Mouse (Mus musculus) heart, adult 2 months (tissue): ENCODE measurements around the gene Magi2. TPM values are rescaled to one million over a fixed set of nuclear protein-coding genes. Genes with fewer than 3 reads are reported as not detected.

Experiments
- DNase-seq, 2 experiments: peaks; one replicate each; pipeline ENCODE4 v3.0.0; 2021
- H3K27ac ChIP-seq: fragments of 200-600 bp; 2 replicates; pipeline ENCODE4 v1.8.1; 2022
- H3K27me3 ChIP-seq: fragments of 200-500 bp; 2 replicates; pipeline ENCODE4 v1.6.1; 2012; ENCODE audit warnings: mild to moderate bottlenecking, low read length, inconsistent platforms, mixed read lengths; ENCODE audit not compliant: control insufficient read depth, insufficient read depth
- H3K36me3 ChIP-seq: fragments of 200-500 bp; 2 replicates; pipeline ENCODE4 v1.6.1; 2012; ENCODE audit warnings: low read length, inconsistent platforms; ENCODE audit not compliant: control insufficient read depth, insufficient read depth
- H3K4me1 ChIP-seq: fragments of 200-500 bp; 2 replicates; pipeline ENCODE4 v1.6.1; 2011; ENCODE audit warnings: low read length; ENCODE audit not compliant: control insufficient read depth, insufficient read depth
- H3K4me3 ChIP-seq: fragments of 200-600 bp; 2 replicates; pipeline ENCODE4 v1.8.1; 2022
- H3K79me2 ChIP-seq: fragments of 200-500 bp; replicated peaks from 2 replicates; pipeline ENCODE4 v1.6.1; 2012; ENCODE audit warnings: mild to moderate bottlenecking, inconsistent platforms, low read length, moderate library complexity, mixed read lengths; ENCODE audit not compliant: control insufficient read depth, insufficient read depth
- H3K9ac ChIP-seq: fragments of 200-500 bp; 2 replicates; pipeline ENCODE4 v1.6.1; 2012; ENCODE audit warnings: low read depth, mild to moderate bottlenecking, control low read depth, inconsistent platforms, low read length, mixed read lengths
- CTCF ChIP-seq: fragments of 200-600 bp; IDR thresholded peaks from 2 replicates; pipeline ENCODE4 v1.8.1; 2022; ENCODE audit warnings: antibody characterized with exemption, mild to moderate bottlenecking, moderate library complexity
- EP300 ChIP-seq: fragments of 200-500 bp; IDR thresholded peaks from 2 replicates; pipeline ENCODE4 v1.6.1; 2011; ENCODE audit warnings: low read depth, low read length, control low read depth; ENCODE audit not compliant: insufficient read depth
- POLR2A ChIP-seq: fragments of 200-500 bp; IDR thresholded peaks from 2 replicates; pipeline ENCODE4 v1.6.1; 2011; ENCODE audit warnings: mild to moderate bottlenecking, low read depth, low read length, control low read depth; ENCODE audit not compliant: insufficient read depth
- WGBS: fragments of 180-500 bp; shearing (Covaris S2); methylation state at CpG from one replicate; pipeline ENCODE4 v1.1.7; 2018; 5-methylcytosine and 5-hydroxymethylcytosine counted together
- intact Hi-C: fragments of 180-260 bp; cut with DNase I; formaldehyde crosslinking; loops from one replicate; pipeline ENCODE4 v1.15.1; 2025
- polyA plus RNA-seq: library from polyadenylated mRNA; depleted of rRNA; stranded (reverse); fragments of >200 nt; gene quantifications from 2 replicates; pipeline ENCODE4 v1.2.3, GENCODE M21; 2012
- total RNA-seq, 2 experiments: library from RNA; stranded (reverse); gene quantifications; 2 replicates each; pipeline ENCODE4 v1.2.3; 2021

The Magi2 gene
- total and polyA plus RNA-seq, 3 experiments: 2.0 to 8.2 (median 7.0) TPM

DNA sequence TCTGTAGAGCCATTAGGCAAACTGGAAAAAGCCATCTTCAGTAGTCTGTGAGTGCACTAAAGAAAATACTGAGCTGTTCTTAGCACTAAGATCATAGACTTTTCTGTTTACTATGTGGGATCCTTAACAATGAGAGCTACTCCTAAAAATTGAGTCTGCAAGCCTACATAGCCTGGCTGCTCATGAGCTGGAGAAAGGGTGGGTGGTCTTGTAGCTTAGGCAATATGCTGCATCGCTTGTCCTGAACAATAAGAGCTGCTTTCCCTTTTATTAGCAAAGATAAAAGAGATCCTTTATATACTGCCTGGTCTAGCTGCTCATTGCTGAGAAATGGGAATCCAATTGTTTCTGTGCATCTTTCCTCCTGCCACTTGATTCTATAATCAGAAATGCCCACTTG lies 841.7 kb downstream of the Magi2 start:
- Histone ChIP-seq H3K4me3 (no peak overlapping the region), H3K36me3 (no peaks in the 10 kb centered on the region), H3K27ac (no peak overlapping the region), H3K27me3 (no peaks in the 10 kb centered on the region), H3K79me2 (no peaks in the 10 kb centered on the region), H3K9ac (no peak overlapping the region), H3K4me1 (no peaks in the 10 kb centered on the region)
- no peak for DNase-seq
- WGBS: 93% methylated on average over 1 of the region's 1 CpGs
- TF ChIP-seq POLR2A: no peak
- TF ChIP-seq EP300: no peak
- no peak for TF ChIP-seq CTCF
- intact Hi-C loops: no loop called here

DNA sequence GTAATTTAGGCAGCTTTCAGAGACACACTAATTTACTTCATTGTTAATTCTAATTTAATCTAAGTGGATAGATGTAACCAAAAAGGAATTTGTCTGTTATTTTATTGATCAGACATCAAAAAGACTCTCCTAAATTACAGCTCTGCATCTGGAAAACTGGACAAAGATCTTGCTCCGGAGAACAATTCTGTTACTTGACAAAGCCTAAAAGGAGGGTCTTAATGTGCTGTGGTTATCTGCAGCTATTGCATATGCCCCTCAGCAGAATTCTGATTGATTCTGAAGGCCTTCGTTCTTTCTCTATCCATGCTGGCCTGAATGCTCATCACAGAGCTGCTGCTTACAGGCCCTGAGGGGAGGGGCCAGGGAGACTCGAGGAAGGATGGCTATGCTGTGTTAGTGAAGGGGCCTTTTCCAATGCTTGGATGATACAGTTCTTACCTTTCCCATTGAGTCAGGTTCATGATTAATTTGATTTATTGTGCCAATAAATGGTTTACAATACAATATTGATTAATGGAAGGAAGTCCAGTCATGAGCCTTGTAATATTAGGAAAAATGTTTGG lies 842.2 kb downstream of the Magi2 start:
- Histone ChIP-seq H3K36me3 (no peaks in the 10 kb centered on the region), H3K27ac (no peak overlapping the region), H3K4me1 (no peaks in the 10 kb centered on the region), H3K27me3 (no peaks in the 10 kb centered on the region), H3K79me2 (no peaks in the 10 kb centered on the region), H3K4me3 (no peak overlapping the region), H3K9ac (no peak overlapping the region)
- no peak for TF ChIP-seq EP300
- TF ChIP-seq POLR2A: no peak
- TF ChIP-seq CTCF: no peak
- no peak for DNase-seq
- 75% methylated on average over 3 of the region's 3 CpGs for WGBS
- intact Hi-C loops: no loop called here

DNA sequence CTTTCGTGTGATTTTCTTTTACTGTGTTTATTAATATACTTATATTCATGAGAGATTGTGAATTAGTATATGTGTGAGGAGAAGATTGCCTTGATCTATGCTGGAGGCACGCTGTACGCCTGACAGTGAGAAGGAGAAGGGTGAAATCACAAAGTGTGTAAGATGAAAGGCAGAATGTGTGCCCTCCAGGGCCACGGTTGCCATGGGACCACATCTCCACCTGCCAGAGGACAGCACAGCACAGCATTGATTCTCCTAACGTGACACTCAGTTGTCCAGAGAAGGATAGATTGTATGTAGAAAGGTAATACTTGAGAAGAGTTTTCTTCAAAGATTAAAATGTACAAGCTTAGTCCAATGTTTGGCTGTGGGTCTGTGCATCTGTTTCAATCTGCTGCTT lies 847.3 kb downstream of the Magi2 start:
- H3K27me3 ChIP-seq: no peaks in the 10 kb centered on the region
- no peaks in the 10 kb centered on the region for H3K4me1 ChIP-seq
- H3K36me3 ChIP-seq: no peaks in the 10 kb centered on the region
- no peak for DNase-seq
- no peak for TF ChIP-seq POLR2A
- TF ChIP-seq EP300: no peak
- no peak for TF ChIP-seq CTCF
- H3K4me3 ChIP-seq: no peak overlapping the region
- intact Hi-C loops: no loop called here
- no peak overlapping the region for H3K27ac ChIP-seq
- 82% methylated on average over 5 of the region's 5 CpGs for WGBS
- no peaks in the 10 kb centered on the region for H3K79me2 ChIP-seq
- no peak overlapping the region for H3K9ac ChIP-seq

GRCm38 (mm10) chr5:20074867-20075266 lies 848.0 kb downstream of the Magi2 start:
- 80% methylated on average over 4 of the region's 4 CpGs for WGBS
- no peaks in the 10 kb centered on the region for H3K27me3 ChIP-seq
- no peaks in the 10 kb centered on the region for H3K4me1 ChIP-seq
- intact Hi-C loops: no loop called here
- TF ChIP-seq EP300: no peak
- TF ChIP-seq CTCF: no peak
- no peak for TF ChIP-seq POLR2A
- H3K36me3 ChIP-seq: no peaks in the 10 kb centered on the region
- DNase-seq: no peak
- H3K4me3 ChIP-seq: no peak overlapping the region
- H3K27ac ChIP-seq: no peak overlapping the region
- no peaks in the 10 kb centered on the region for H3K79me2 ChIP-seq
- no peak overlapping the region for H3K9ac ChIP-seq

GRCm38 (mm10) chr5:20078931-20079330 lies 852.1 kb downstream of the Magi2 start:
- no peak for TF ChIP-seq EP300
- TF ChIP-seq POLR2A: no peak
- TF ChIP-seq CTCF: no peak
- no peak overlapping the region for H3K27ac ChIP-seq
- H3K36me3 ChIP-seq: no peaks in the 10 kb centered on the region
- WGBS: 80% methylated on average over 7 of the region's 7 CpGs
- no peaks in the 10 kb centered on the region for H3K79me2 ChIP-seq
- H3K9ac ChIP-seq: no peak overlapping the region
- DNase-seq: no peak
- H3K4me1 ChIP-seq: no peaks in the 10 kb centered on the region
- intact Hi-C loops: no loop called here
- H3K4me3 ChIP-seq: no peak overlapping the region
- no peaks in the 10 kb centered on the region for H3K27me3 ChIP-seq

DNA sequence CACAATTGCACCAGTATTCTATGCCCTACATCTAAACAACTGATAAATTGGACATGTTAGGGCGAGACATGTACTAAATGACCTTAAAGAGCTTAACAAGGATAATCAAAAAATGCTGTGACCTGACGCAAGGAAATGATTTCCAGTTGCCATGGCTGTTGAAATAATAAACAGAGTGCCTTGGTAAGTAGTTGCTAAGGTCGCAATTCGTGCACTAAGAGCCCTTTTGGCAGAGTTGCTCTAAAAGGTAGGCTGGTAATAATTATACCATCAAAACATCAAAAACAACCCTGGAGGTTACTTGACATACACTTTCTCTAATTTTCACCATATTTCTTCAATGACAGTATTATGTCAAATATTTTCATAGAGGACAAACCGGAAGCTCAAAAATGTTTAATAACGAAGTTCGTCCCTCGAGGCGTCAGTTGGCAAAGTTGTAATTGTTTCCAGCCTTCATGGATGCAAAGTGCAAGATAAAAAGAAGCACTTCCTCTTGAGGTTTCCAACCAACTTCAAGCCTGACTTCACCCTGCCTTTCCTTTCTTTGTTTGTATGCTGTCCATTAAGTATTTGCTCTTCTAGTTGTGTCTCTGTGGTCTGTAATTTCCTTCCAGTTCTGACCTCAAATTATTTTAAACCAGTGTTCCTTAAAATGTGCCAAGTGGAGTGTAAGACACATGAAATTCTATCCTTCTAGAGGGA lies 853.9 kb downstream of the Magi2 start:
- WGBS: 55% methylated on average over 9 of the region's 9 CpGs
- H3K4me1 ChIP-seq: no peaks in the 10 kb centered on the region
- H3K27ac ChIP-seq: no peak overlapping the region
- no peak overlapping the region for H3K9ac ChIP-seq
- no peaks in the 10 kb centered on the region for H3K79me2 ChIP-seq
- DNase-seq: no peak
- no peaks in the 10 kb centered on the region for H3K36me3 ChIP-seq
- H3K27me3 ChIP-seq: no peaks in the 10 kb centered on the region
- intact Hi-C loops: no loop called here
- TF ChIP-seq CTCF (no peak), EP300 (no peak), POLR2A (no peak)
- no peak overlapping the region for H3K4me3 ChIP-seq
